Mouse (Mus musculus) granulocyte monocyte progenitor cell, adult 5-6 weeks (primary cell): ENCODE measurements at regions not wholly inside any gene's neighbourhood (a gene's known extent, or its start where the extent isn't known, plus 50 kb on each side); places are given as distances from the start of the nearest gene placed in this dataset.
A peak's percentile ranks its signal among the peaks of the same experiment; 100 is the strongest.

ENCODE experiments used
- ATAC-seq: replicated peaks from 2 replicates; pipeline ENCODE4 v1.8.0; 2016; ENCODE audit warnings: mild to moderate bottlenecking, moderate TSS enrichment, inconsistent platforms; ENCODE audit not compliant: poor library complexity, severe bottlenecking

DNA sequence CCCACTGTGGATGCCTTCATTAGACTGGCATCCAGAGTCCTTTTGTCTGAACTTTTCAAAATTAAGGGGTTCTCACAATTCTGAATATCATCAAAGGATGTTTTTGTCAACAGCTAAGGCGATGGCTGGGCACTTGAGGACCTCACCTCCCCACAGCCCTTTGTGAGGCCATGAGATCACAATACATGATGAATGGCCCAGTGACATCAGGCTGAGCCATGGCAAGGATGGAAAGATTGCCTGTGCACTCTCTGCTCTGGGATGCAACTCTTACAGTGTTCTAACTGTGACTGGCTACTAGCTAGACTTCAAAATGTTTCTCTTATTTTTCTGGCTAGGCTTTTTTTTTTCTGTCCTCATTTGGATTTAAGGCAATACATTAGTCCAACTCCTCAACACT is 304.8 kb downstream of the Tbc1d1 start:
- ATAC-seq: no peak

DNA sequence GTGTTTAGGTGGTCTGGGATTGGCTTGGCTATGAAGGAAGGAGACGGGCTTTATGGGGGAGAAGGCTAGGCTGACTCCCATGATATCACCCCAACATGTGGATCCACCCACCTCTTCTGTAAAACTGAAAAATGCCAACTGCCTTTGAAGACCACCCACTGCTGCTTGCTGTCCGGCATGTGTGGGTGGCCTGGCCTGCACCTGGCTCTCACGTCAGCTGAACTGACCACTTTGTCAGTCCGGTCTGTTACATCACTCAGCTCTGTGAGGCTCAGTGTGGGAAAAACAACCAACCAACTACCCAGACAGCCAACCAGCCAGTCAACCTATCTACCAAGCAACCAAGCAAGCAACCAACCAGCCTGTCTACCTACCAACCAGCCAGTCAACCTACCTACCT is 305.5 kb downstream of the Tbc1d1 start:
- ATAC-seq: no peak

DNA sequence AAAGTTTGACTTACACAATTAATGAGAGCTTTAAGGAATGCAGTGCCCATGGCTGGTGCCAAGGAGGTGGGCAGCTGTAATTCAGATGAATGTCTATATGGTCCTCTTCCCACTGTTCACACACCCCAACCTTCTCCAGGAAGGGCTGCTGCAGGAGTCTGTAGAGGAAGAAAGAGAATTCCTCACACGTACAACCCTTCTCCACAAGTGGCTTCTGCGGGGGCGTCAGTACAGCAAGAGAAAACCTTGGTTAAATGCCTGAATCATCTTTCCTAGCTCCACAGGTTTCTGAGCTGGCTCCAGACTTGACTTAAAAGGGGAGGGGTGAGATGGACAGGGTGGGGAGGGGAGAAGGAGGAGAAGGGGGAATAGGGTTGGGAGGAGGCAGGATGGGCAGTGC is 306.3 kb downstream of the Tbc1d1 start:
- no peak for ATAC-seq

DNA sequence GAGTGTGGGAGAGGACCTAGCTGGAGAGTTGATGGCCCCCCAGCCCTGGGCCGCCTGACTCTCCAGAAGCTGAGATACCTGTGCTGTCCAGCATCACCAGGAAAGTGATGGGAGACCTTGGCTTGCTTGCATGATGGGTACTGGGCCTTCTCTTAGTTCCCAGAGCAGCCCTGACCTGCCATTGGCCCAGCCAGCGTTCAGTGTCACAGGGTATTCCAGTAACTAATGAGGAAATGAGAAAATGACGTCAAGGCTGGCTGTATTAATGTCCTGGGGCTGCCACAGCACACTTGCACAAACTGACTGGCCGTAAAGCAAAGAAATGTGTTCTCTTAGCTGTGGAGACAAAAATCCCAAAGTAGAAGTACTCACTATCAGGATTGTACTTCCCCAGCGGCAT is 307.5 kb downstream of the Tbc1d1 start:
- no peak; the same call in 1 of the 2 replicates for ATAC-seq

DNA sequence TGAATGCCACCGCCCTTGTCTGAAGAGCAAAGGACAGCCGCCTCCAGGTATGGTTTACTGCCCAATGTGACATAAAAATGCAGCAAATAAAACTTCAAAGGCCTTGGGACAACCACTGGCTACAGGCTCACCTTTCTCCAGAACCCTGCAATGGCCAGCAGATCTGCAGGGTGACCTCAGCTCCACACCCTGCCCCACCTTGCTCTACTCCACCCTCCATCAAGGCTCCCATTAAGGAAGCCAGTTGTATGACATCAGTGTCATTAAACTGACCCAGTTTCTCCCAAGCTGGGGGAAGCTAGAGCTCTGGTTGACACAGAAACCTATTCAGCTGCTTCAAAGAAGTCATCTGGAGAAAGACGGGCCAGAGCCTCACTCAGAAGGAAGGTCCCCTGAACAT is 310.2 kb downstream of the Tbc1d1 start:
- ATAC-seq: no peak

DNA sequence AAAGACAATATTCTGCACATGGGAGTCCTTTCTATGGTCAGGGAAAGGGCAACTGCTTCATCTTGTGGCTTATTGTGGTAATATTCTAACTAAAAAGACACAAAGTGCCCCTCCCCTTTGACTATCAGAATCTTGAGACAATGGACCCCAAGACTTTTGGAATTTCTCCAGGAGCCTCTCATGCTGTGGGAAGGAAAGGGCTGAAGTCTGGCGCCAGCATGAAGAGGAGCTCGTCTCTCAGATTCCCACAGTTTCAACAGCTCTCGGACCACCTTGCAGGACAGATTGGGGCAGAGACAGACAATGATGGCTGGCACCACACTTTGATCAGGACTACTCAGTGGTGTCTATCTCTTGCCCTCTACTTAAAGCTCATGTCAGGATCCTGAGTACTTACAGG is 311.8 kb downstream of the Tbc1d1 start:
- no peak for ATAC-seq

DNA sequence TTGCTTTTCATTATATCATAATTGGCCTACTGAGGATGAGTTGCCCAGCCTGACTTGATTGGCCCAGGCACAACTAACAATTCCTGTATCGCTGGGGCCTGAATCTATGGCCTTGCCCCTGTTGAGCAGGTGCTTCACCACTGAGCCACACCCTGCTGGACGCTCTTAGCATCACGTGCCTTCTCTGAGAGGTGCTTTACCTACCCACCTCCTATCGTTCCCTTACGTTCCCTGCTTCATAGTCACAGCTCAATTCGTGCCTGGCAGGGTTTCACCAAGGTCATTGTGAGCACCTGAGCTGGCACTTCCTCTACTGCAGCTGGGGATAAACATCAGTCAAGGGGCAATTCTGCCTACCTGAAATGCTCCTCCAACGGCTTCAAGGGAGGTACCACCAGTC is 312.2 kb downstream of the Tbc1d1 start:
- no peak for ATAC-seq

DNA sequence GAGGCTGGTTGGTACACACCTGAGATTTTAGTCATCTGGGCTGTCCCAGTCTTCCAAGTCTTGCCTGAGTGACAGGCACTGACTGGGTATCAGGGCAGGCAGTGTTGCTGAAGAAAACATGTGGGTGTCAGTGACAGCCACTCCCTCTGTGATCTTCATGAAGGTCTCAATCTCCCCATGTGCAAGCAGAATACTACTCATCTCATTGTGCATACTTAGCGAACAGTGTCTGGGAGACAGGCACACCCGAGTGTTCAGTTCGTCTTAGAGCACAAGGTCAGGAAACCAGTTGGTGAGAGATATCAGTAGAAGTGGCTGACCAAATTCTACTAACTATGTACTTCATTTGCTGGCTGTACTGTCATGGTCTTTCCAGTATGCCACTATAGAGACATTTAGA is 315.9 kb downstream of the Tbc1d1 start:
- ATAC-seq: no peak

DNA sequence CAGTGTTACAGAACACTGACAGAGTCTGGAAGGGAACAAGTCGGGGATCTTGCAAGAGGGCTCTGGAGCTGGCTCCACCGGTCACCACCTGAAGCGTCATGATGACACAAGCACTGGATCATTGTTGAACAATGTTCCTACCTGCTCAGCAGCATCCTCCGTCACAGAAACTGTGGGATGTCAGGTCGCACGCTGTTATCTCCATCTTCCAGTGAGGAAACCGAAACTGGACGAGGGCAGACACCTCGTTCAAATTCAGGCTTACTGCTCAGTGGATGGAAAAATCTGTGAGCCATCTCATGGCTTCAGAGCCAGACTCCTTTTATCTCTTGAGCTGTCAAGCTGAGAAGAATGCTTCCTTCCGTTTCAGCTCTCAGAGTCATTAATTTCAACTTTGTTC is 316.3 kb downstream of the Tbc1d1 start:
- ATAC-seq: no peak

DNA sequence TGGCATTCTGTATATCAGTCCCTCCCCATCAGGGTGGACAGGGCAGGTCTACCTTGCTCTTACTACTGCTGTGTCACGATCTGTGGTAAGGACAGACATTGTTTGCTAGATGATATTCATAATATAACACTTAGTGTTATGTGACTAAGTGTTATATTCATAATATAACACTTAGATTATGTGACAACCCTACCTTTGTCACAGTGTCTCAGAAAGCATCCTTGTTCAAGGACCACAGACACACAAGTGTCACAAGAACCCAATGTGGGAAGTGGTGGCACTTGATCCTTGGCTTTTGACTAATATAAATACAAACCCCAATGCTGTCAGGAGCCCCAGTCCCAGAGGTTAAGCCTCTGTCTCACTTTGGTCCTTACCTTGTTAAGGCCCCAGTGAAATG is 318.8 kb downstream of the Tbc1d1 start:
- no peak for ATAC-seq

DNA sequence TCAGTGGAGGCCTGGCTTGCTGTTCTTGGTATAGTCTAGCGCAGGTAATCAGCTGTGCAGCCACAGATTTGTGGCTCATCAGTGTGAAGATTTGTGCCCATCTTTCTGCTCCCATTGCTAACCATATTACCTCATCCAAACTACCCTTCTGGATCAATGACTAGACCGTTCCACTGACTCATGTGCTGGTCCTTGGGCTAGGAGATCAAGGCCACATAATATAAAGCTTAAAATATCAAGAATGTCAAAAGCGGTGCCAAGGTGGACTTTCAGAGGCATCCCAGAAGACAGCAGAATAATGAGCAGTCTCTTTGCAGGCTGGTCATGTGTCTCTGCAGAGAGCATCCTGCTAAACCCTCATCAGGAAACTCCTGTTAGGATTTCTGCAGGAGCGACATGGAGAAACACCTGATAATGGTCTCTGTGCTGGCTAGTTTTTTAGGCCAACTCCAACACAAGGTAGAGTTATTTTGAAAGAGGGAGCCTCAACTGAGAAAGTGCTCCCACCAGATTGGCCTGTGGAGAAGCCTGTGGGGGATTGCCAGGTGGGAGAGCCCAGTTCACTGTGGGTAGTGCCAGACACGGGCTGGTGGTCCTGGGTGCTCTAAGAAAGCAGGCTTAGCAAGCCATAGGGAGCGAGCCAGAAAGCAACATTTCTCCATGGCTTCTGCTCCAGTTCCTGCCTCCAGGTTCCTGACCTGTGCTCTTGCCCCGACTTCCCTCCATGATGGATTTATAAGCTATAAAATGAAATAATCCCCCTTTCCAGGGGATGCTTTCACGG is 319.8 kb downstream of the Tbc1d1 start:
- ATAC-seq: no peak

DNA sequence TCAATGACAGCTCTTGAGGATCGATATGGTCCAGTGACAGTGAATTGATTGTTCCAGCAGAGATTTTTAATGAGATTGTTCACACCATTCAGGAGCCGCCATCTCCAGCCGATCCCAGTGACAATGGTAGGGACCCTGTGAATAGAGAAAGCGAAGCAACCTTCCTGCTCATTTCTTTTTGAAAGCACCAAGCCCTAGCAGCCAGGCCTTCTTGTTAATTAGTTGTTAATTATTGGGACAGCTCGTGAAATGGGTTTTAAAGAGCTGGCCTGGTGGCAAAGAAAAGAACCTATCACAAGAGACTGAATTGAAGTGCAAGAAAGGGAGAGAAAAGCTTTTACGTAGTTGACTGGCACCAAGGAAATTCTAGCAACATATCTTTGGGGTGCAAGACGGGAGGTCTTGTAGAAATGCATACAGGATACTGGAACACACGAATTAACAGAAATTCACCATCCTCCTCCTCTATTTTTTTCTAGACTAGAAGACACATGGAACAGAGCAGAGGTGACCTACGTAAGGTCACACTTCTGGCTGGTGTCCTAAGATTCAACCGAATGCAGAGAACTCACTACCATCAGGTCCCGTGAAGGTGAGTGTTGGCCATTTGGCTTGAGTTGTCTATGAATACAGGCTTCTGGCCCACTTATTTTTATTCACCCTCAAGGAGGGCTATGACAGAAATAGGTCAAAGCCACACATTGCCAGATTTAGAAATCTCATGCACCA is 320.7 kb downstream of the Tbc1d1 start:
- ATAC-seq: no peak

DNA sequence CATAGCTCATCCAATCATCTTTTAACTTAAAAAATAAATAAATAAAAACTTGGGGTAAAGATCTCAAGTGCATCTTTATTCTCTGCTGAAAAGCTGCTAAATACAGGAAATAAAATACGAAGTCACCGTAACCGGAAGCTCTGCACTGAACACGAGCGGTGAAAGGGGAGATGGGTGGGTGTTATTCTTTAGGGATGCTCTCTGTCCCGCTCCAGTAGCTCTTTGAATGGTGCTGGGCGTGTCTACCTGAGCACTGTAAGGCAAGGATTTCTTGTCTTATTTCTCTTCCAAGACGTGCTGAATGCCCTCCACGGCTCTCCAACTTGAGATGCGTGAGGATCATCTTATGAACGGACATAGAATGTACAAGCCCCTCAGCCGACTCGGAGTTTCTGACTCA is 322.0 kb downstream of the Tbc1d1 start:
- ATAC-seq: no peak

DNA sequence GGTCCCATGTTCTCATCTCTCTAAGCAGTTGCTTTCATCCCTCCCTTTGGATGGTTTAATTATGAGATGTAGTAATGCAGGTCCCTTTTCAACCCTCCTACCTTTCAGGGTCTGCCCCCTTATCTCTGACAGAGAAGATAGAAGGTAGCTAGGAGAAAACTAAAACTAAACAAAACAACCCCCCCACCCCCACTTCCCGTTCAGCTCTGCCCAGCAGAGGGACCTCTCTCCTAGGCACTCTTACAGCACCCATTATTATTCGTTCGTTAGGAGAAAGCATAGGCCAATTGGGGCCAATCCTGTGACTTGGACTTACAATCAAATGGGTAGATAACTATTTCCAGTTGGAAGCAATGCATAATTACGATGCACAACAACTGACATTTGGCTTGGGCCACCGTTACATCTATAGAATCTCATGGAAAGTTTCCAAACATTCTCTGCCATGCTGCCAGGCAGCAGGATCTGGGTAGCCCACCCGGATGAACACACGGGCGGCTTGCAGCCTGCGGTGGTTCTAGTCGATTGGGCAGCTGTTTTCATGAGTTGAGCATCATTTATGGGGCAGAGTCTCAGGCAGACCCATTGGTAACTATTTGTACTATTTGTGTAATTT is 322.6 kb downstream of the Tbc1d1 start:
- no peak for ATAC-seq

DNA sequence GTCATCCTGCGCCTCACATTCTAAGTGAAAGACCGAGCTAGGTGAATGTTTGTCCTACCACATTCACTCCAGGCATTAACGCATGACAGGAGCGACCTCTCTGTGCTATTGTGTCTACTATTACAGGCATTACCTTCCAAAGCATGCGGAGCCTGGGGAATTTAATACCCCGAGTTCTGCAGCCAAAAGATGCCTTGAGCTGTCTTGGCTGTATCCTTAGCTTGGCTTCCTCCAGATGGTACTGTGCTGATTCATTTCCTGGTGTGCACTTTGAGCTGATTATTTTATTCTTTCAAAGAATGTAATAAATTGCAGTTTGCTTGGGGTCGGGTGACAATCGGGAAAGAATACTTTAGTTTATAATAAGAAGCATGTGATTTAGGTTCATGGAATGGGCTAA is 323.2 kb downstream of the Tbc1d1 start:
- no peak for ATAC-seq

DNA sequence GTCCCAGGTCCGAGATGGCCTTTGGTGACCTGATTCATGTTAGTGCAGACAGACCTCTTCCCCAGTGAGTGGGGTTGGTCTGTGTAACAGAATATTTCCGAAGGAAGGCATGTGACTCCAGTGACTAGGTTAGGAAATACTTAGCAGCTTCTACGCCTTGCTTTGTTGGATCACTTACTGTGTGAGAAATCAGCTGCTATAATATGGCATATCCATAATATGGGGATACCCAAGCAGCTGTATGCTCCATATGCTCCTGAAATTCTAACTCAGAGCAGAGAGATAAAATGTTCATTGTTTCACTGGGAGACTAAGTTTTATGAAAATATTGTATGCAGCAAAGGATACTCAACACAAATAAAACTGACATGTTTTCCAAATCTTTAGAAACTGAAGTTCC is 318.1 kb upstream of the Klf3 start:
- no peak for ATAC-seq

DNA sequence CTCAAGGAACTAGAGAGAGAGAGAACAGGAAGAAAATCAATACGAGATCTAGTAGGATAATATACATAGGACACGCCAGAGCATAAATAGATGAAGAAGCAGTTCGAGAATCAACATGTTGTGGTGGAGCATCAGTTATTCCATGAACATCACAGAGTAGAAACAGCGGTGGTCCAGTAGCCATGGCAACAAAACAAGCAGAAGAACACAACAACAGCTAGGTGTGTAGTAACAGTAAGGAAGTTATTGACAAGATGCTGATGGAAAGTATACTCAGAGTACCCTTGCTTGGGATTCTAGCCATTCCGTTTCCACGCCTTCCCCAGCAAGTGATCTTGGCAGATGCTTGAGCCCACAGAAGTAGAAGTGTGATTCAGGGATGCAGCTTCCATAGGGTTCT is 317.3 kb upstream of the Klf3 start:
- ATAC-seq: no peak

DNA sequence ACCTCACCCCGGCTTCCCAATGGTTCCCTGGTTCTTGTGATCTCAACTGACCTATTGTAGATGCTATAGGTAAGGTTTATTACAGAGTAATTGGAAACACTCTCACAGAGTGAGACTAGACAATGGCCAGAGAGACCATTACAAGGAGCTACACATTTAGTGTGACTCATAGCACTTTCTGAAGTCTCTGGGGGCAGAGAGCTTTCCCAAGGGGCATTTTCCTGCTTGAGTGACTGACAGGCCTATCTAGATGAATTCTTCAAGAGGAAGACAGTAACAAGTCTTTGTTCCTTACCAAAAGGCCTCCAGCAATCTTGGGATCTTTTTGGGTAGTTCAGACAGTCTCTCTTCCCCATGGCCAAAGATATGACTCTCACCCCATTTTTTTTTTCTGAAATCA is 316.4 kb upstream of the Klf3 start:
- ATAC-seq: no peak

DNA sequence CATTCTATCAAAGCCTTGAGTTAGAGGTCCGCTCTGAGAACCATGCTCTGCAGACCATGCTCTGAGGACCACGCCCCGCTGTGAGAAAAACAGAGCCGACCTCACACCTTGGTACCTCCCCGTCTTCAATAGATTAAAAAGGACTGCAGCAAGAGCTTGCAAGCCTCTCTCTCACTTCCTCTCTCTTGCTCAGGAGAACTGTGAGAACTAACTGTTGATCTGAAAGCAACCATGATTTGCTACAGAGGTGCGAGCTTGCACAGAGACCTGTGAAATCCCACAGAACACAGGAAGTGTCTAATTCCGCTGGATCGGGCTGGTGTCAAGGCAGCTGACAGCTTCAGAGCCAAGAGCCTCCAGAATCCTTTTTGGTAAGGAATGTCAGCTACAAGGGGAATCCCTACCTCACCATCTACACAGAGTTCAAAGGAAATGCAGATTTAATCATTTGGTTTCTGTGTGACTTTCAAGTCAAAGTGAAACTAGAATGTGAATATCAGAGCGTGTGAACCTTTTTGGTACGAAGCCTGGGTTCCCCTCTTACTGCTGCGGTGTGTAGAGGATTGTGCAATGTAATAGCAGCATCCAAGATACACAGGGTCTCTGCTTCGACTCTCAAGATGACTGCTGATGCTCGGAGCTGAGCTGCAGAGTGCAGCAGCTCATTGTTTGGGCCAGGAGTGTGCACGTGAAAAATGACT is 315.3 kb upstream of the Klf3 start:
- peak; percentile 89 for ATAC-seq

DNA sequence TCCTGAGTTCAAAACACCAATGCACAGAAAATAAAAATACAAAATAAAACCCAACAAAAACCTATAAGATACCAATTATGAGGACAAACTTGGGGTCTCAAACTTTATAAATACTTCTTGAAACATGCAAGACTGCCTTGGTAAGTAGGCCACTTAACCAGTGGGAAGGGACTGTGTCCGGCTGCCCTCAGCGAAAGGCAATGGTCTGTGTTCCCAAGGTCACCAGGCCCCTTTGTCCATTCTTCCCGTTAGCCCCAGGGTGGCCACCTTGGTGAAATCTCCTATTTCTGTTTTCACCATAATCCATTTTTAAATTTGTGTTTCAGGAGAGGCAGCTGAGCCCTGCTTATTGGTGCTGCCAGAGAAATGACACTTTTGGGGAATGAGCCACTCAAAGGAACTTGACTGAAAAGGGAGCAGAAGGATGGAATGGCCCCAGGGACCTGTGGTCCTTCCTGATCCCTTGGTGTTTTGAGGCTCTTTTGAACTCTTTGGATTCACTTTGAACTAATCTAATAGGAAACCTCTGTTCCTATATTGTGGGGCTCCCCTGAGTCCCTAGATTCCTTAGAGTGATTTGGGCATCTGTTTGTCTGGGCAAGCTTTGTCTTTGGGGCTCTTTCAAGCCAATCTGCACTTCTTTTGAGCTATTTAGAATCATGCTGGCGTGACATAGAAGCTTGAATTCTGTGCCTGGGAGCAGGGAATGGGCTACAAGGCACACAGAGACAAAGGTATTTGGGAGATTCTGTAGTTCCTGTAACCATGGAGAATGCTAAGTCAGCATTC is 313.3 kb upstream of the Klf3 start:
- ATAC-seq: no peak
